9 mouse cellular contexts compared by ENCODE assay signal in genomic region chr8:125369491-125370236, GRCm38 (mm10).
DNase-seq lines count a peak whose midpoint lies in the region; ATAC-seq and TF ChIP-seq lines count a peak whose summit lies in the region.
"Had no signal": no experiment of that assay in that cellular context is flagged by ENCODE, and none has a peak within 500 bp of the region (broad histone marks: within the 10 kb centered on the region; RNA-seq: fewer than 3 reads in every experiment).

No protein-coding gene starts in this region.

- H3K4me1 ChIP-seq in hindbrain, embryonic 10.5 days (replicated peaks) = peaks cover 23% of the 10 kb centered on the region
- H3K4me1 ChIP-seq in hindbrain, embryonic 12.5 days = peaks cover 16% of the 10 kb centered on the region
- peaks cover 28% of the 10 kb centered on the region for H3K4me1 ChIP-seq in heart, adult 2 months (ENCODE audit: control insufficient read depth, insufficient read depth, low read length)
- peaks cover 4% of the 10 kb centered on the region; the same call in 1 of the 2 replicates for H3K4me1 ChIP-seq in midbrain, postnatal 0 days (ENCODE audit: insufficient read depth, low read length)

- TF ChIP-seq CTCF in heart, adult 2 months (IDR thresholded peaks at IDR 0.05) = no peak
- no peak for TF ChIP-seq CTCF in midbrain, postnatal 0 days (IDR thresholded peaks at IDR 0.05)

- H3K9ac ChIP-seq in hindbrain, embryonic 12.5 days = no peak overlapping the region
- no peak overlapping the region for H3K9ac ChIP-seq in heart, adult 2 months (ENCODE audit: low read depth, low read length)
- H3K9ac ChIP-seq in midbrain, postnatal 0 days (replicated peaks; ENCODE audit: low read length, poor library complexity, severe bottlenecking) = no peak overlapping the region

- intact Hi-C loops in heart, adult 2 months (cut with DNase I) = loop anchor here (2.0 kb wide), 1 partner anchor 15 kb away; no protein-coding TSS in a partner anchor

- no peak for DNase-seq in hindbrain, embryonic 10.5 days (ENCODE audit: low spot score)
- peak; percentile 58 to 75 for DNase-seq in heart, adult 2 months
- DNase-seq in kidney, adult 9 months = peak; percentile 71
- peak; percentile 47 for DNase-seq in midbrain, postnatal 0 days (ENCODE audit: low spot score)
- DNase-seq in cerebellum, postnatal 25 days = no peak
- no peak for DNase-seq in left cerebral cortex, adult 8-10 months (ENCODE audit: low spot score in 2 of 2)

- no peaks in the 10 kb centered on the region for H3K79me2 ChIP-seq in heart, adult 2 months (replicated peaks; ENCODE audit: control insufficient read depth, insufficient read depth, low read length)

- TF ChIP-seq EP300 in heart, adult 2 months (IDR thresholded peaks at IDR 0.05; ENCODE audit: insufficient read depth, low read depth, low read length) = peak; percentile 38; the same call in 1 of the 2 replicates

- peaks cover 4% of the 10 kb centered on the region; the same call in 1 of the 2 replicates for H3K27me3 ChIP-seq in hindbrain, embryonic 10.5 days (ENCODE audit: insufficient read depth, poor library complexity, severe bottlenecking)
- peaks cover 4% of the 10 kb centered on the region; the same call in 1 of the 2 replicates for H3K27me3 ChIP-seq in hindbrain, embryonic 12.5 days
- no peaks in the 10 kb centered on the region for H3K27me3 ChIP-seq in heart, adult 2 months (ENCODE audit: control insufficient read depth, insufficient read depth, low read length)
- H3K27me3 ChIP-seq in midbrain, postnatal 0 days (ENCODE audit: insufficient read depth, low read length) = no peaks in the 10 kb centered on the region; the same call in 1 of the 2 replicates

- H3K4me3 ChIP-seq in hindbrain, embryonic 10.5 days = no peak overlapping the region
- H3K4me3 ChIP-seq in hindbrain, embryonic 12.5 days = no peak overlapping the region
- no peak overlapping the region for H3K4me3 ChIP-seq in heart, adult 2 months
- no peak overlapping the region for H3K4me3 ChIP-seq in midbrain, postnatal 0 days (ENCODE audit: low read depth, low read length)

- 36% methylated on average over 8 of the region's 8 CpGs for WGBS in hindbrain, embryonic 10.5 days
- WGBS in hindbrain, embryonic 12.5 days = 37% methylated on average over 8 of the region's 8 CpGs
- 45% methylated on average over 8 of the region's 8 CpGs for WGBS in heart, adult 2 months
- WGBS in midbrain, postnatal 0 days = 24% methylated on average over 8 of the region's 8 CpGs

- H3K4me2 ChIP-seq in hindbrain, embryonic 12.5 days (replicated peaks) = no peak overlapping the region
- H3K4me2 ChIP-seq in midbrain, postnatal 0 days (ENCODE audit: low read depth, low read length, poor library complexity, severe bottlenecking) = no peak overlapping the region

- no peak for TF ChIP-seq POLR2A in heart, adult 2 months (IDR thresholded peaks at IDR 0.05; ENCODE audit: insufficient read depth, low read depth, low read length)

- no peaks in the 10 kb centered on the region for H3K36me3 ChIP-seq in hindbrain, embryonic 10.5 days
- no peaks in the 10 kb centered on the region for H3K36me3 ChIP-seq in hindbrain, embryonic 12.5 days
- H3K36me3 ChIP-seq in heart, adult 2 months (ENCODE audit: control insufficient read depth, insufficient read depth, low read length) = no peaks in the 10 kb centered on the region
- no peaks in the 10 kb centered on the region for H3K36me3 ChIP-seq in midbrain, postnatal 0 days (ENCODE audit: insufficient read depth, low read length)
- H3K36me3 ChIP-seq: G1E had no signal

- no peak for ATAC-seq in hindbrain, embryonic 12.5 days (ENCODE audit: low FRiP score)
- ATAC-seq in midbrain, postnatal 0 days (ENCODE audit: low FRiP score) = no peak
- no peak for ATAC-seq in cerebellum, adult (ENCODE audit: insufficient number of reproducible peaks, low FRiP score, low TSS enrichment)

- no peaks in the 10 kb centered on the region for H3K9me3 ChIP-seq in hindbrain, embryonic 10.5 days
- no peaks in the 10 kb centered on the region for H3K9me3 ChIP-seq in hindbrain, embryonic 12.5 days (replicated peaks)
- H3K9me3 ChIP-seq in midbrain, postnatal 0 days (ENCODE audit: low read length) = no peaks in the 10 kb centered on the region

- peak overlapping the region; percentile 67 for H3K27ac ChIP-seq in hindbrain, embryonic 10.5 days
- H3K27ac ChIP-seq in hindbrain, embryonic 12.5 days = no peak overlapping the region
- H3K27ac ChIP-seq in heart, adult 2 months = peak overlapping the region; percentile 58
- peak overlapping the region; percentile 26; the same call in 1 of the 2 replicates for H3K27ac ChIP-seq in midbrain, postnatal 0 days (ENCODE audit: low read depth, low read length)

Comparison
In these comparisons a context has a peak if more than half of its experiments do, and no peak if none do; other contexts are left out.
1. DNase-seq: peak in heart, adult 2 months (2 of 2), kidney, adult 9 months (single experiment) and midbrain, postnatal 0 days (single experiment); none in hindbrain, embryonic 10.5 days (single experiment), cerebellum, postnatal 25 days (0 of 2) and left cerebral cortex, adult 8-10 months (0 of 2).